Mouse (Mus musculus) ovary, postnatal 14 days (tissue): ENCODE measurements around the gene Glp1r.

Source experiments
- DNase-seq: peaks from one replicate; pipeline ENCODE4 v3.0.0; 2022; ENCODE audit warnings: low spot score

Gene Glp1r

GRCm38 (mm10) chr17:30901627-30902026 lies at the start of gene Glp1r:
TSS of gene Glp1r (plus strand) at chr17:30901817.
- DNase-seq: no peak

DNA sequence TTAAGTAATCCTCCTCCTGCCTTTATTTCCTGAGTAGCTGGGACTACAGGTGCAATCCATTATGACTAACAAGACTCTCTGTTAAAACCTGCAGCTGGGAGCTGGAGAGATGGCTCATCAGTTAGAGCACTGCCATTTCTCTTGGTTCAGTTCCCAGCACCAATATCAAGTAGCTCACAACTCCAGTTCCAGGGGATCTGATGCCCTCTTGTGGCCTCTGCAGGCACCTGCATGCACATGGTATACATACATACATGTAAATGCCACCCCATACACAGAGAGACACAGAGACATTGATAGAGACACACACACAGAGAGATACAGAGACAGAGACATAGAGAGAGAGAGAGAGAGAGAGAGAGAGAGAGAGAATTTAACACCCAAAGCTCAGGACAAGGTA lies 49.3 kb upstream of the Glp1r start:
- DNase-seq: no peak

- DNase-seq: no peak
Observed at GRCm38 (mm10) chr17:30857347-30857746, 44.3 kb upstream of the Glp1r start.

DNA sequence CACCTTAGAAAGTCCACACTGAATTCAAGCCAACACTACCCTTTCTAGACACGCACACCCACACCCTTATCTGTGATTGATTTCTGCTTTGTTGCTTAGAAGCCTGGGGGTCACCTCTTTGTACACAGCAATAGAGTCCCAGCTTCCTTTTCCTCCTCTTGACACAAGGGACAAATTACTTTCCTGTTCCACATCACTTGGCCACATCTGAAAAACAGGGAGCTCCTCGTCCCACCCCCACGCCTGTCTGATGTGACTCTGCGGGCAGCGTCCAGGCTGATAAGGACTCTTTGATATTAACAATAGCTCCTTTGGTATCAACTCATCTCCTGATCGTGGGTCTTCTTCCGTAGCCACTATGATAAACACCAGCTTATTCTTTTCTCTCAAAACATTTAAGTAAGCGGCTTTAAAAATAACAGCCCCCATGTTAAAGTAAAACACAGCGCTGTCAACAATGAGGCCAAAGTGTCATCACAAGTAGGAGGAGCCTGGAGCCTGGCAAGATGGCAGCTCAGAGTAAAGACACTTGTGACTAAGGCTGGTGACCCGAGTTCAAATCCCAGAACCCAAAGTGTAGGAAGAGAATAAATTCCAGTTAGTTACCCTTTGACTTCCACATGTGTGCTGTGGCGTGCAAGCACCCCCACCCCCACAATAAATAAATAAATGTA lies 42.9 kb upstream of the Glp1r start:
- no peak for DNase-seq

DNA sequence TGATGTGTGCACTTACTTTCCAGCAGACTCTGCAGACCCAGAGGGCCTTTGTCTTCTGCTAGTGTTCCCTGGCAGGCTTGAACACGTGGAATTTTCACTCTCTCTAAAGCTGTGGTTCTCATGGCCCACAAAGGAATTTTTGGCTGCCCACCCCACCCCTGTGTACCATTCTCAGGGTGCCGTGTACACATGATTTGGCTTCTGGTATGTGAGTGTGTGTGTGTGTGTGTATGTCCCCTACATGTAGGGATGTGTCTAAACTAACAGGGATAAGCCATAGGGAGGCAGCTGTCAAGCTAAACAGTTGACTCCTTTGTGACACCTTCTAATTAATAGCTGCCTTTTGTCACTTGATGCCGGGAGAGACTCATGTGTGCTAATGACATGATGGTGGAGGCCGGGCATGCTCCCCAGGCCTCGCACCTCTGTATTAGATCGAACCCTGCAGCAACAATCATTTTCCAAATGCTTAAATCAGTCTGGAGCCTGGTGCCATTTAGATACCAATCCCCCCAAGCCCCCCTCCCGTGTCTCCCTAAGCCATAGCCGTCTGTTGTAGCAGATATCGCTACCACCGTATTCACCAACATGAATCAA lies 41.5 kb upstream of the Glp1r start:
- DNase-seq: no peak

DNA sequence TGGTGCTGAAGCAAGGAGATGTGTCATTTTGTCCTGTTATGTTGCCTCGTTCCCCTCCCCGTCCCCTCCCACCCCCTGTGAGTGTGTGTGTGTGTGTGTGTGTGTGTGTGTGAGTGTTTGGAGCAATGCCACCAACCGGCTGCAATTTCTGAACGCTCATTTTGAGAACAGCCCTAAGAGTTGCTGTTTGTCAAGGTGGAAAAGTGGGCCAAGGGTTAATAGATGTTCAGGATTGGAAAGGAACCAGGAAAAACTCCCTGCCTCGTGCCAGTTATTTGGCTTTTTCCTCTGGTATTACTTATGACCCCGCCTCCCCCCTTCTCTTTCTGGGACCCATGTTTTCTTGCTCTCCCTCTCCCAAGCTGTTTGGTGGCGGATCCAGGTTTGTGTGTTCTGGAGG lies 41.0 kb upstream of the Glp1r start:
- no peak for DNase-seq

GRCm38 (mm10) chr17:30866281-30866680 lies 35.3 kb upstream of the Glp1r start:
- no peak for DNase-seq

DNA sequence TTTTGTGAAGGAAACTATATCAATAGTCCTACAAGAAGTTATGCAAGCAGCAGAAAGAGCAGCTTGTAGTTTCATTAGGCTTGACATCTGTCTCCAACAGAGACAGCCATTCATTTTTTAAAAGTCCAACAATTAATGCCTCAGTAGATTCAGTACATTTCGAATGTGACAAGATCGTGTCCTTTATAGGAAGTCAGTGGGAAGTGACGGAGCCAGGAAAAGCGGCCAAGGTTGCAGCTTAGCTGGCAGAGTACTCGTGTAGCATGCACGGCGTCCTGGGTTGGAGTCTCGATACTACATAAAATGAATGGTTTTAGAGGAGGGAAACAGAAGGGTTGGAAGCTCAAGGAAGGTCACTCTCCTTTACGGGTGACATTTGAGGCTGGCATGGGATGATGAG lies 34.7 kb upstream of the Glp1r start:
- DNase-seq: no peak

DNA sequence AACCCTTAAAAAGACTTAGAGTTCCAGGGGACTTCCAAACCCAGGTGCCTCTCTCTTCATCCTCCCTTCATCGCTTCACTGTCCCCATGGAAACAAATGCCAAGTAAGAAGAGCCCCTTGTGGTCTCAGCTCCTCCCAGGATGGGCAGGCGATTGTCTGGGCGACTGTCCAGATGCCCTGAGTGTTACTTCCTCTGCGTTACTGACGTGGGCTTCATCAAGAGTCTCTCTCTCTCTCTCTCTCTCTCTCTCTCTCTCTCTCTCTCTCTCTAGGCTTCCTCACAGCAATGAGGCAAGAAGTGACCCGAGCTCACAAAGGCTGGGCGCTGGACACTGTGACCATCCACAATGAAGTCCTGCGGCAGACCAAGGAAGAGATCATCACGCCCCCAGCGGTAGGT lies 30.6 kb upstream of the Glp1r start:
- DNase-seq: no peak

DNA sequence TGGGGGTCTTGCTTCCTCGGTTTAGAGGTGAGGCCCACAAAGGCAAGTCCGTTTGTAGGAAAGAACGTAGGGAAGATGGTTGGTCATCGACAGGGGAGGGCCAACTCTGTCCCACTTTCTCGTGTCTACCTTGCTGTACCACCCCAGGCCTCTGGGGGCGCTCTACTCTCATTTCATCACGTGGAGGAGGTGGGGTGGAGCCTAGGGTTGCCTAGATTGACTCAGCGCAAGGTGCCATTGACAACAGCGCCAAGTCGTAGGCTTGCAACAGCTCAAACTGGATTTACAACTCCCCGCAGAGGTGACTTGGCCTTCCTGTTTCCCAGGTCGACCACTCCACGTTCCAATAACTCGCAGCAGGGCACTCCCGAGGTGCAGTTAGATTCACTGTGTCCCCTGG lies 27.3 kb upstream of the Glp1r start:
- no peak for DNase-seq

DNA sequence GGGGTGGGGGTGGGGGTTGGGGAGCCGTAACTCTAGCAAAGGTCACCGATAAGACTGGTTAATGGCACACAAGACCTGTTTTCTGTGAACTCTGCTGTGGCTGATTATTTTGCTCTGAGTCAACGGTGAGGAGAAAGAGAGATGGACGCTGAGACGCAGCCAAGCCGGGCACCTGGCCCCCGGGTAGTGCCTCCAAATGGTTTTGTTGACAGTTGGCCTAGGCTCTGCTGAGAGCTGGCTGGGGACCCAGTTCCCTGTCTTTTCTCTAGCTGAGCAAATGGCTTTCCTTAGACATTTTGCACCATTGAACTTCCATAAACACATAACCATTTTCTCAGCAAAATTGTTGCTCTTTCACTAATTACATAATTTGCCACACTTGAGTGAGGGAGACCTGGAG lies 24.2 kb upstream of the Glp1r start:
- no peak for DNase-seq

DNA sequence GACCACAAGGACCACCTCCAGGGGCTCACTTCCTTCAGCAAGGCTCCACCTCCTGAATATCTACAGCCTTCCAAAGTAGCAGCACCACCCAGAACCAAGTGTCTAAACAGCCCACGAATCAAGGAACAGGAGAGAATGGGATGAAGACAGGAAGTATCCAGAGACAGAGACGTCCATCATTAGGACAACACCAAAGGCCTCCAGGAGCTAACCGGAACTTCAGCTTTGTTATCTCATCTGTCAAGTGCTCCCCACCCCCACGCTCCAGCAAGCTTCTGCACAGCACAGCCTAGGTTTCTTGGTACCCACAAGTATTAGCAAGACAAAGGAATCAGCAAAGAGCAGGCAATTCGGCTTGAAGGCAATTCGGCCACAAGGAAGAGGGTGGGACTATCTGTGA lies 23.0 kb upstream of the Glp1r start:
- no peak for DNase-seq

GRCm38 (mm10) chr17:30880391-30880790 lies 21.2 kb upstream of the Glp1r start:
- DNase-seq: no peak

DNA sequence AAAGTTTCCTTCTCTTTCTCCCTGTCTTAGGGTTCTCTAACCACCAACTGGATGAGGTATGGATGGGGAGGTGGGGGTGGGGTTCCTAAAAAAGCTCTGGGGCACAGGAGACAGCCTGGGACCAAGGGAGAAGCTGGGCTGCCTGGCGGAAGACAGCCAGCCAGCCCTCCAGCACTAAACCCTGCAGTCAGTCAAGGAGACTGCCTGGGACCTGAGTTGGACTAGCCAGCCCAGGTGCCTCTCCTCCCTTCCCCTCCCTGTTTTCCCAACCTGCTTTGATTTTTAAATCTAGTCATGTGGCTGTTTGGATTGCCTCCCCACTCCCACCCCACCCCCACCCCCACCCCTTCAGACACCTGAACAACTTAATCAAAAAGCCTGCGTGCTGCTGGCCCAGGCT lies 20.6 kb upstream of the Glp1r start:
- no peak for DNase-seq

DNA sequence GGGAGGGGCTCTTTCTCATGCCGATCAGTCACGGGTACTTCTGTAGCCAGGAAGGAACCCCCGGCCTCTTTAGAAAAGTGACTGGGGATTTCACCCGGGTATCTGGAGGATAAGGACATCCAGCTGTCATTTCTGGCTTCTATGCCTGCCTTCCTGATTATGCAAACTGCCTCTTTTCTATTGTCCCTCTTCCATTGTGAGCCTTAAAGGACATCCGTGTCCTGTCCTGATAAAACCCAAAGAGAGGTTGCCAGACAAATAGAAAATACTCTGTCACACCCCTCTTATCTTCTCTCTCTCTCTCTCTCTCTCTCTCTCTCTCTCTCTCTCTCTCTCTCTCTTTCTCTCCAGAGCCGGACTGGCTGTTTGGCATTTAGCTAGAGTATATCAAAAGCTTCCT lies 19.4 kb upstream of the Glp1r start:
- DNase-seq: no peak

- no peak for DNase-seq
Observed at GRCm38 (mm10) chr17:30883534-30883933, 18.1 kb upstream of the Glp1r start.

DNA sequence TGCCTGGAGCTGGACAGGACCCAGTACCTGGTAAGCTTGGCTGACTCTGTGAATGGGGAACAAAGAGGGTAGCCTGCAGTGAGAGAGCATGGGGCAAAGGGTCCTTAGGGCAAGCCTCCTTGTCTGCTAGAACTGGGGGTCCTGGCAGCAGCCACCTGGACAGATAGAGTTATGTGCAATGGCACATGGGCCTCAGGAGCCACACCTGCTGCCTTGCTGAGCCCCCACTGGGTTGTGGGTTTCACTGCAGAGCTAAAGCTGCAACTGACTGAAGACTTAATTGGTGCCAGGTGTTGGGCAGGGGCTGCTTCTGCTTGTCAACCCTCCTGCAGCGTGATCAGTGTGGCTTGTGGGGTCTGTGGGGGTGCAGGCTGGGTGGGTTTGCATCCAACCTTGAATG lies 9.5 kb upstream of the Glp1r start:
- DNase-seq: no peak

DNA sequence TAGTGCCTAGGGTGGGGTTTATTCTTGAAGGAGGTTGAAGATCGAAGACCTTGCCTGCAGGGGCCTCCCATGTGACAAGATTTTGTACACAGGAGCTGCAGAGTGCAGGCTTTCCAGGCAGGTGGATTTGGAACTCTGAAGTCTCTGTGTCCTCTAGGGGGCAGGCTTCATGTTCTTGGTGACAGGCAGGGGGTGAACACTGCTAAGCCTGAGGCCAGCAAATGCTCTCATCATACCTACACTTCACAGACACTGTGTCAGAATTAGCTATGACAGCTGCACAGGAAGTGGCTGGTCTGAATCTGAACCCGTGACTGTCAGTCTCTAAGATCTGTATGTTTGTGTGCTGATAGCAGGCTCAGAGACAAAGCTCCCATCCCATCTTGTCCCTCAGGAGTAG lies 8.9 kb upstream of the Glp1r start:
- no peak for DNase-seq

DNA sequence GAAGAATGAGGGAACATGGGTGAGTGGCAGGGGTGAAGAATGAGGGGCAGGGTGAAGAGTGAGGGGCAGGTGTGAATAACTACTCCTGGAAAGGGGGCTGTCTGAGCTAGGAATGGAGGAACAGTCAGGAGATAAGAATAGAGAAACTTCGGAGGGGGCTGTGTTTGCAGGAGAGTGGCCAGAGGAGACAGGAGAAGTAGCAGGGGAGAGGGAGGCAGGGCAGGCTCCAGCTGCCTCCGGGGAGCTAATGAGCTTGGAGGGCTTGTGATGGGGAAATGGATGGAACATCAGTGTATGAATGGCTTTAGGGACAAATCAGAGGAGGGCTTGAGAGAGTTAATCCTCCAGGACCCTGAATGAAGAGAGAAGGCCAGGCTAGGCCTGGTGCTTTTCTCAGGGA lies 4.5 kb upstream of the Glp1r start:
- no peak for DNase-seq

DNA sequence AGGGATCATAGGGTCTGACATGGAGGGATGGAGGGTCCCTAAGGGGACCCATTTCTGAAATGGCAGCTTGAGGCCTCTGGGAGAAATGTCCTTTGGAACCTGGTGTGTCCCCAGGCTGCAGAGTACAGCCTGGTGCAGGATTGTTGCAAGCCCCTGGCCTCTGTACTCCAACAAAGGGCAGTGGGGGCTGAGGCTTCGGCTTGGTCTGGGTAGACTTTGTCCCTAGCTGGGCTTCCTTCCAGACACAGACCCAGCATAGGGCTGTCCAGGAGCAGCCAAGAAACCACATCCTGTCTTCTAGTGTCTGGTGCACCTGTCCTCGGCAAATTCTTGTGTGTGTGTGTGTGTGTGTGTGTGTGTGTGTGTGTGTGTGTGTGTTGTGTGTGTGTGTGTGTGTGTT lies 2.5 kb downstream of the Glp1r start:
- DNase-seq: no peak

- DNase-seq: no peak
Observed at GRCm38 (mm10) chr17:30907577-30907976, 6.0 kb downstream of the Glp1r start.

- DNase-seq: peak; percentile 18
Observed at GRCm38 (mm10) chr17:30910866-30911731, 9.5 kb downstream of the Glp1r start.

- no peak for DNase-seq
Observed at GRCm38 (mm10) chr17:30911732-30912088, 10.1 kb downstream of the Glp1r start.
